Mouse (Mus musculus) hindbrain, embryonic 12.5 days (tissue): Measurements from ENCODE around the gene Wwox. TPM values are rescaled to one million over a fixed set of nuclear protein-coding genes. Genes with fewer than 3 reads are reported as not detected.

Experiments
- ATAC-seq: fragments of 200-750 bp; cut with Nextera tagmentation; 2 replicates; pipeline ENCODE4 v1.8.0; 2017; ENCODE audit warnings: moderate TSS enrichment; ENCODE audit not compliant: low FRiP score
- H3K27ac ChIP-seq: fragments of 300-500 bp; sonication (generic); 2 replicates; pipeline ENCODE4 v1.5.1; 2016; ENCODE audit warnings: mild to moderate bottlenecking
- H3K27me3 ChIP-seq: fragments of 300-500 bp; sonication (generic); 2 replicates; pipeline ENCODE4 v1.6.1; 2016; ENCODE audit warnings: mild to moderate bottlenecking
- H3K36me3 ChIP-seq: fragments of 300-500 bp; sonication (generic); 2 replicates; pipeline ENCODE4 v1.6.1; 2016; ENCODE audit warnings: mild to moderate bottlenecking
- H3K4me1 ChIP-seq: fragments of 300-500 bp; sonication (generic); 2 replicates; pipeline ENCODE4 v1.6.1; 2016
- H3K4me2 ChIP-seq: fragments of 300-500 bp; sonication (generic); replicated peaks from 2 replicates; pipeline ENCODE4 v1.6.1; 2016; ENCODE audit warnings: mild to moderate bottlenecking
- H3K4me3 ChIP-seq: fragments of 300-500 bp; sonication (generic); 2 replicates; pipeline ENCODE4 v1.5.1; 2016; ENCODE audit warnings: mild to moderate bottlenecking
- H3K9ac ChIP-seq: fragments of 300-500 bp; sonication (generic); 2 replicates; pipeline ENCODE4 v1.6.1; 2016; ENCODE audit warnings: mild to moderate bottlenecking, moderate library complexity
- H3K9me3 ChIP-seq: fragments of 300-500 bp; sonication (generic); replicated peaks from 2 replicates; pipeline ENCODE4 v1.6.1; 2016; ENCODE audit warnings: mild to moderate bottlenecking
- WGBS: fragments of 180-500 bp; shearing (Covaris S2); methylation state at CpG from one replicate; pipeline ENCODE4 v1.1.7; 2016; 5-methylcytosine and 5-hydroxymethylcytosine counted together
- polyA plus RNA-seq: library from polyadenylated mRNA; unstranded; fragments of >200 nt; fragmentation: Nextera tagmentation; extraction: Ambion mirVana; gene quantifications from 2 replicates; pipeline ENCODE4 v1.2.1, GENCODE M21; 2016

Gene Wwox
- polyA plus RNA-seq, 1 experiment from 2014 or later, result 13.8 TPM

DNA sequence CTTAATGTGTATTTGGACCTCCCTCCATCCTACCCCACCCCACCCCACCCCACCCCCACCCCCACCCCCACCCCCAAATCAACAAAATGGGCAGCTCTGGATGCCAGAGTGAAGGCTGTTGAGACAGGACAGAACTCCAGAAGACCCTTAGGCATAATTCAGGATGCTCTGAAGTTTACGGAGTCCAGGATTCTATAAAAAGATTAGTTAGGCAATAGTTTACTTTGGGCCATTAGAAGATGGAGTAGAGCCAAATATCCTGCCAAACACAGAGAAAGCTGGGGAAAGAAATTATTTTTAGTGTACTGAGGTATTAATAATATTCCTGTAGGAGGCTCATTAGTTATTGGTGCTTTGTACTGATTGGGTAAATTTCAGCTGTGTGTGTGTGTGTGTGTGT, 523.0 kb downstream of the Wwox start:
- Histone ChIP-seq H3K4me2 (no peak overlapping the region), H3K4me1 (no peaks in the 10 kb centered on the region; the same call in 1 of the 2 replicates), H3K36me3 (no peaks in the 10 kb centered on the region), H3K9me3 (no peaks in the 10 kb centered on the region), H3K27ac (no peak overlapping the region), H3K9ac (no peak overlapping the region), H3K27me3 (no peaks in the 10 kb centered on the region), H3K4me3 (no peak overlapping the region)
- WGBS, result 93% methylated on average over 1 of the region's 1 CpGs
- no peak for ATAC-seq

DNA sequence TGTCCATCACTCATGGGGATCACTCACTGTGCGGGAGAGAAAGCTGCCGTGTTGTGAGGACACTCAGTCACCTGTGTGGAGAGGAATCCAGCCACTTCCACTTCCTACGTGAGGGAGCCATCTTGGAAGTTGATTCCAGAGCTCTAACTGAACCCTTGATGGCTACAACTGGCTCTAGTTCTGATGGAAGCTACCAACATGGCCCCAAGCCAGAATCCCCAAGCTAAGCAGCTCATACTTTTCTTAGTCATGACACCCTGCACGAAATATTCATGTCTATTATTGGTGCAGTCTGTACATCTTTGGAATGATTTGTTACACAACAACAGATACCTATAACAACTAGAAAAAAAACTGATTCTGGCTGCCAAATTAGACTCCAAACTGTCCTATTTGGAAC, 523.8 kb downstream of the Wwox start:
- no peak overlapping the region for H3K4me3 ChIP-seq
- no peaks in the 10 kb centered on the region for H3K36me3 ChIP-seq
- WGBS, result 88% methylated on average over 4 of the region's 4 CpGs
- H3K9ac ChIP-seq, result no peak overlapping the region
- no peak for ATAC-seq
- H3K4me2 ChIP-seq, result no peak overlapping the region
- no peaks in the 10 kb centered on the region for H3K9me3 ChIP-seq
- no peak overlapping the region for H3K27ac ChIP-seq
- H3K27me3 ChIP-seq, result no peaks in the 10 kb centered on the region
- H3K4me1 ChIP-seq, result no peaks in the 10 kb centered on the region; the same call in 1 of the 2 replicates

DNA sequence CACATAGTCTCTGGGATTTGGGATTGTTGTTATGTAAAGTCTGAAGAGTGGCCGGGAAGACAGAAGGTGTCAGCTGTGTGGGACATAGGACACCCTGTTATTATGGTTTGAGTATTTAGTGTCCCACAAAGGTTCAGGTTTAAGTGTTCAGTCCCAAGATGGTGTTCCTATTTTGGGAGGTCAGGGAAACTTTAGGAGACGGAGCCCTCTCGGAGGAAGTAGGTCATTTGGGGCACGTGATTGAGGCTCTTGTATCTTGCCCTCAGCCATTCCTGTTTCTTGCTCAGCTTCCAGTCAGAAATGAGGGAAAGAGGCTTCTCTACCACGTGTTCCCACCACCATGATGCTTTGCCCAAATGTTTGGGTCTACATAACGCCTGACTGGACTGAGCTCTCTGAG, 524.8 kb downstream of the Wwox start:
- Histone ChIP-seq H3K27ac (no peak overlapping the region), H3K9me3 (no peaks in the 10 kb centered on the region), H3K4me2 (no peak overlapping the region), H3K27me3 (no peaks in the 10 kb centered on the region), H3K4me3 (no peak overlapping the region), H3K36me3 (no peaks in the 10 kb centered on the region), H3K4me1 (no peaks in the 10 kb centered on the region), H3K9ac (no peak overlapping the region)
- no peak for ATAC-seq
- WGBS, result 93% methylated on average over 6 of the region's 6 CpGs

DNA sequence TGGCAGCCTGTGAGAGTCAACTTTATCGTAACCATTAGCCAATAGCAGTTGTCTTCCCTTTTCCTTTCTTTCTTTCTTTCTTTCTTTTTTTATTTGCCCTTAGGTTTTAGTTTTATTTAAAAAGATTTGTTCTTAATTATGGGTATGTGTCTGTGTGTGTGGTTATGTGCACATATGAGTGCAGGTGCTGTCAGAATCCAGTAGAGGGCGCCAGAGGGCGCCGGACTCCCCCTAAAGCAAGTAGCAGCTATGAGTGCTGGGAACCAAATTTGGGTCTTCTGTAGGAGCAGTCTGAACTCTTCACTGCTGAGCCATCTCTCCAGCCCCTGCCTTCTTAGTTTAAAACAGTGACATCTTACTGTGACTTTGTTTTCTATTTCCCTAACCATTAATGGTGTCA, 529.4 kb downstream of the Wwox start:
- H3K9me3 ChIP-seq, result no peaks in the 10 kb centered on the region
- no peak for ATAC-seq
- H3K4me3 ChIP-seq, result no peak overlapping the region
- no peaks in the 10 kb centered on the region for H3K36me3 ChIP-seq
- no peak overlapping the region for H3K27ac ChIP-seq
- no peaks in the 10 kb centered on the region; the same call in 1 of the 2 replicates for H3K27me3 ChIP-seq
- H3K4me2 ChIP-seq, result no peak overlapping the region
- H3K9ac ChIP-seq, result no peak overlapping the region
- H3K4me1 ChIP-seq, result no peaks in the 10 kb centered on the region
- whole genome bisulfite sequencing, result 80% methylated on average over 4 of the region's 4 CpGs

DNA sequence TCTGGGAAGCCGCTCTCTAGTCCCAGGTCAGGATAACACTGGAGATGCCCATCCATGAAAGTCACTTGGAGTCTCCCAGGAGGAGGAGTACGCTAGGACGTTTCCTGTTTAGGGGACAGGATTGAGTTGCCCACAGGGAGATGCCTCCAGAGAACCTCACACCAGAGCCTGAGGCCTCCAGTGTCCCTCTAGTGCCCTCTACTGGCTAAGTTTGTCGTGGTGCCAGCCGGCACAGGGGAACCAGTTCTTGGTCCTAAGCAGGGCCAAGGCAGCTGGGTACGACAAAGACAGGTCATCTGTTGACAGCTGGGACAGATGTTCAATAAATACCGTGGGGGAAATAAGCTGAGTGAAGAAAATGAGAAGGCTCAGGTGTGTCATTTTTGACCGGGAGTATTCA, 531.9 kb downstream of the Wwox start:
- ATAC-seq, result peak; percentile 29; the same call in 1 of the 2 replicates
- WGBS, result 49% methylated on average over 8 of the region's 8 CpGs
- Histone ChIP-seq H3K4me2 (no peak overlapping the region), H3K27me3 (no peaks in the 10 kb centered on the region; the same call in 1 of the 2 replicates), H3K9me3 (no peaks in the 10 kb centered on the region), H3K4me1 (no peaks in the 10 kb centered on the region), H3K9ac (no peak overlapping the region), H3K27ac (no peak overlapping the region), H3K36me3 (no peaks in the 10 kb centered on the region), H3K4me3 (no peak overlapping the region)

DNA sequence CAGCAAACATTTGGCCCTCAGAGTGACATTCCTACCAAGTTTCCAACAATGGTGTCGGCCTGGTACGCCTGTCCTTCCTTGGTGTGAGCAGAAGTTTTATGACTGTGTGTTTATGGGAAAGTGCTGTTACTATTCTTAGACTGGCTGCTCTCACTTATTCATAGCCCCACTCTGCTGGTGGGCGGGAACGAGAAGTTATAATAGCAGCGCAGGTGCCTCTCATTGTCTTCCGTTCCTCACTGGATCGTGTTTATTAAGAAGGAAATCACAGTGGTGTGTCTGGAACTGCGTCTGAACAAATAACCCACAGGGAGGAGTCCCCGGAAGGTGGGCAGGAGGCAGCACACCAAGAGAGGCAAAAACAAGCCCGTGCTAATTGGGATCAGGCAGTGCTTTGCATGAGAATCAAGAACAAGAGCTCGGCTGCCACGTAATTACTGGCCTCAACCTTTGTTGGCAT, 533.6 kb downstream of the Wwox start:
- no peaks in the 10 kb centered on the region for H3K9me3 ChIP-seq
- no peaks in the 10 kb centered on the region for H3K36me3 ChIP-seq
- H3K4me3 ChIP-seq, result no peak overlapping the region
- 41% methylated on average over 12 of the region's 12 CpGs for WGBS
- H3K4me1 ChIP-seq, result no peaks in the 10 kb centered on the region
- no peak overlapping the region for H3K27ac ChIP-seq
- H3K9ac ChIP-seq, result no peak overlapping the region
- no peak overlapping the region for H3K4me2 ChIP-seq
- H3K27me3 ChIP-seq, result no peaks in the 10 kb centered on the region; the same call in 1 of the 2 replicates
- ATAC-seq, result no peak

DNA sequence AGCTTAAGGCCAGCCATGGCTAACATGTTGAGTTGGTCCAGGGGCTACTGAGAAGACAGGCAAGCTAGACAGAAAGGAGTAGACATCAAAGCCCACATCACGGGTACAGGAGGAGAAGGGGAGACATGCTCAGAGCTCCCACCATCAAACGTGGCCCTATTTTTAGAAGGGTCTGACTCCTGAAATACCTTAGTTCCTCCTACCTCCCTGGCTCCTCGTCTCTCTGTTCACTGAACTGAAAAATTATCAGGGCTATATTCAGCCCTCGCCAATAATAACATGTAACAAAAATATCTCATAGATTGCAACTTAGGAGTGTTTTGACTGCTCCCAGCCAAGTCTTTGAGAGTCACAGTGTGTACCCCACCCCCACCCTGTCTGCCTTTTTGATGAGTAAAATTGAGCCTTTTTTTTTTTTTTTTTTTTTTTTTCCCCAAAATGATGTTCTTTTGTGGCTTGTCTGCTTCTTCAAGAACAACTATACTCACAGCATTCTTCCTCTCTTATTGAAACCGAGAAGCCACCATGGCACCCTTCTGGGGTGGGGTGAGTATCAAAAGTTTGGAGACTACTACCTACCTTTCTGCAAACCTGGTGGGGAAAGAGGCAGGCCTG, 535.0 kb downstream of the Wwox start:
- H3K4me3 ChIP-seq, result no peak overlapping the region
- H3K4me2 ChIP-seq, result no peak overlapping the region
- no peaks in the 10 kb centered on the region for H3K9me3 ChIP-seq
- H3K27ac ChIP-seq, result no peak overlapping the region
- no peaks in the 10 kb centered on the region for H3K36me3 ChIP-seq
- no peaks in the 10 kb centered on the region for H3K4me1 ChIP-seq
- 84% methylated on average over 5 of the region's 5 CpGs for WGBS
- H3K27me3 ChIP-seq, result no peaks in the 10 kb centered on the region; the same call in 1 of the 2 replicates
- no peak for ATAC-seq
- no peak overlapping the region for H3K9ac ChIP-seq

DNA sequence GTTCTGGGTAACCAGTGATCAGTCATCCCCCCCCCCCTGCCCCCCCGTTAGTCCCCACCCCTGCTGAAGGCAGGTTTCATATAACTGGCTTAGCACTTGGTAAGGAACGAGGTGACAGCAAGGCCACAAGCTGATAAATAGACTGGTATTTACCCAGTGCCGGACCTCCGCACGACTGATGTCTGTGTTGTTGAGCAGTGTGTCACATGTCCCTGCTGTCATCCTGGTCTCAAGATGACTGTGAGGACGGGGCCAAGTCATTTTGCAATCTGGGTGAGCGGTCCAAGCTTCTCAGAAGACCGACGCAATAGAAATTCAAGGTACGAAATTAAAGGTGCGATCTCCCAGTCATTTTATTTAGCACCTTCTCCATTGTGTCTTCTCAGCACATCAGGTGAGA, 538.3 kb downstream of the Wwox start:
- Histone ChIP-seq H3K9me3 (no peaks in the 10 kb centered on the region; the same call in 1 of the 2 replicates), H3K9ac (no peak overlapping the region), H3K27ac (no peak overlapping the region), H3K36me3 (no peaks in the 10 kb centered on the region), H3K27me3 (no peaks in the 10 kb centered on the region; the same call in 1 of the 2 replicates), H3K4me1 (no peaks in the 10 kb centered on the region), H3K4me3 (no peak overlapping the region), H3K4me2 (no peak overlapping the region)
- ATAC-seq, result no peak
- 79% methylated on average over 11 of the region's 11 CpGs for WGBS

DNA sequence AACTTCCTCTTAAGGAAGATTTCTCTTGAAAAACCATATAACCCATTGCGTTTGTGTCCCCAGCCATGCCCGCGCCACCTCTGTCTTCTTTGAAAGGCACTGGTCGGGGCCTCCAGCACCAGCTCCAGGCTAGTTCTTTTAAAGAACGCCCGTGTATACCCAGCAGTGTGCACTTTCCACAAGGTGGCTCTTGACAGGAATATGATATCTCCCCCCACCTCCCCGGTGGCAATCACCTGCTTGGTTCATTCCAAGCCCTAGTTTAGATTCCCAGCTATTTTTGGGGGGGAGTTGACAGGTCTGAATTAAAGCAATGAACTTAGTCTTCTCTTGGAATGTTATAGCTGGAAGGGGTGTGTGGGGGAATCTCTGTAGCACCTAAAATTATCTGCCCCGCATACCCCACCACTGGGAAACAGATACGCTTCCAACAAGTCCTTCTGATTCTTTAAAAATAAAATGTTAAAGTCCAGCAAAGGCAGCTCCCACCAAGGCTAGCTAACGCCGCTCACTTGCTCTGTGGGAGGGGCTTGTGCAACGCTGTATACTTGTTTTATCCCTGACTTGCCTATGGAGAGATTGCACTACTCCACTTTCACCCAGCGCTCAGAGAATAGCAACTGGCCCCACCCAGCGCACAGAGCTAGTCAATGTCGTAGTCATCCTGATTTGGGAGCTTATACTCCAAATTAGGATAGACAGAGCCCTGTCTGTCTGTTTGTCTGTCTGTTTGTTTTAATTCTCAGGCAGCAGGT, 538.9 kb downstream of the Wwox start:
- Histone ChIP-seq H3K9me3 (no peaks in the 10 kb centered on the region; the same call in 1 of the 2 replicates), H3K9ac (no peak overlapping the region), H3K27ac (no peak overlapping the region), H3K4me3 (no peak overlapping the region), H3K36me3 (no peaks in the 10 kb centered on the region), H3K27me3 (no peaks in the 10 kb centered on the region), H3K4me2 (no peak overlapping the region), H3K4me1 (no peaks in the 10 kb centered on the region)
- no peak for ATAC-seq
- whole genome bisulfite sequencing, result 81% methylated on average over 15 of the region's 15 CpGs

DNA sequence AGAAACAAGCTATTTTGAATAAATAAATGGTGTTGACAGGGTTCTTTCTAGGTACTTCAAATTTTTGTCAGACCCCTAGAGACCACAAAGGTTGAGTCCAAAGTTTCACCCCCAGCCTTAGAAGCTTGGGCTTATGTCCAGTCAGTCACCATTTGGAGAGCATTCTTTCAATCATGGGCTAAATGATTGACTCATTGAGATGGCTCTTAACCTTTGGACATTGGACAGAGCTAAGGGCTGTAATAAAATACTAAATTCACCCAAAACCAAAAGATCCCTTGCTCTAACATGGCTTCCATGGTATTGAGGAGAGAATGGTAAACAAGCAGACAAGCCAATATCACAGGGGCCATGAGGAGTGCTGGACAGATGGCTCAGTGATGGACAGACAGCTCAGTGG, 540.2 kb downstream of the Wwox start:
- H3K27ac ChIP-seq, result no peak overlapping the region
- no peak for ATAC-seq
- no peaks in the 10 kb centered on the region for H3K27me3 ChIP-seq
- no peak overlapping the region for H3K4me3 ChIP-seq
- H3K4me1 ChIP-seq, result peaks cover 7% of the 10 kb centered on the region
- H3K4me2 ChIP-seq, result no peak overlapping the region
- H3K9ac ChIP-seq, result no peak overlapping the region
- H3K36me3 ChIP-seq, result no peaks in the 10 kb centered on the region
- H3K9me3 ChIP-seq, result no peaks in the 10 kb centered on the region; the same call in 1 of the 2 replicates

DNA sequence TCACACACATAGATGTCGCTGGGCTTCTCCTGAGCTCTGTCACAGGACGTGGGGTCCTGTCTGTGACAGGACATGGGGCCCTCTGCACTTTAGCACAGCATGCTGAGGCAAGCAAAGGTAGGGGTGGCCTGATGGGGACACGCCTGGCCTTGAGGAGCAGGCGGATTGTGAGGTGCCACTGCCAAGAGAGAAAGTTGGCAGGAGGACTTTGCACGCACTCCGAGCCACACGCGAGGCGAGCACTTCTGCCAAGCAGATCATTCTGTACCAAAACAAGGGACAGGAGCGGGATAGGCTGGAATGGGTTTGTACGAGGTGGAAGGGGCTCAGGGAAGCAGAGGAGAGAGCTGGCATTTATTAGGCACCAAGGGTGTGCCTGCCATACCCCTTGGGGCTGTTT, 543.3 kb downstream of the Wwox start:
- H3K4me2 ChIP-seq, result no peak overlapping the region
- peaks cover 7% of the 10 kb centered on the region for H3K4me1 ChIP-seq
- H3K27me3 ChIP-seq, result no peaks in the 10 kb centered on the region
- no peak overlapping the region for H3K9ac ChIP-seq
- no peak overlapping the region for H3K27ac ChIP-seq
- no peaks in the 10 kb centered on the region; the same call in 1 of the 2 replicates for H3K9me3 ChIP-seq
- 90% methylated on average over 11 of the region's 11 CpGs for WGBS
- no peaks in the 10 kb centered on the region for H3K36me3 ChIP-seq
- no peak for ATAC-seq
- no peak overlapping the region for H3K4me3 ChIP-seq

DNA sequence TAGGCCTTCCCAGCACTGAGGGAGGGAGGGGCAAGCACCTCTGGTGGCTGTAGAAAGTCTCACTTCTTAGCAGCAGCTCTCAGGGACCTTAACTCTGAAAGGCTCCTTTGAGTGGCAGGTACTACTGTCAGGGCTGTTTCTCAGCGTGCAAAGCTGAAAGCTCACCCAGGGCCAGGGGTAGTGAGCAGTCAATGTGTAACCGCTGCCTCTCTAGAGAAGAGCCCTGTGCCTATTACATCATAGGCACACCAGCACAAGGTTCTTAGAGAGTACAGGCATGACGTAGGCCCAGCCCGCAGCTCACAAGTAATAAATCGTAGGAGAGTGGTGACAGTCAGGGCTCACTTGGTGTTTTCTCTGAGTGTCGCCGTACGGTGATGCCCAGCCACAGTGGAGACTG, 545.0 kb downstream of the Wwox start:
- Histone ChIP-seq H3K9ac (no peak overlapping the region), H3K4me3 (no peak overlapping the region), H3K4me2 (no peak overlapping the region), H3K27me3 (peaks cover 5% of the 10 kb centered on the region), H3K27ac (no peak overlapping the region), H3K36me3 (no peaks in the 10 kb centered on the region), H3K9me3 (no peaks in the 10 kb centered on the region; the same call in 1 of the 2 replicates), H3K4me1 (peaks cover 7% of the 10 kb centered on the region)
- no peak for ATAC-seq
- whole genome bisulfite sequencing, result 83% methylated on average over 8 of the region's 8 CpGs

DNA sequence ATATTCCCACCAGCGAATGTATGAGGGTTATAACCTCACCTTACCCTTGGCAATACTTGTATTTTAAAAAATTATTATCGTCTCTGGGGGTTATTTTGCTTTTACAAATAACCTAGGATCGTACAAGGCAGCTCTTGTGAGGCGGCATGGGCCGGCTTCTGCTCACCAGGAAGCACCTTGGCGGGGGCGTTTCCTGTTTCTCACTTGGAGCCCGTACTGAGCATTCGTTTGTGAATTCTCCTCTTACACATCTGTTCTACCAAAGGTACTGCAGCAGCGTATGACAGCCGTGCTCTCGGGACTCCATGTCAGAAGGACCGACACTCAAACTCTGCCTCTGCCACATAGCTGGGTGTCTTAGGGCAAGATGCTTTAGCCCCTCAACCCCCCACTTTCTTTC, 546.5 kb downstream of the Wwox start:
- H3K4me3 ChIP-seq, result no peak overlapping the region
- H3K27ac ChIP-seq, result no peak overlapping the region
- 77% methylated on average over 13 of the region's 13 CpGs for WGBS
- ATAC-seq, result no peak
- peaks cover 7% of the 10 kb centered on the region for H3K4me1 ChIP-seq
- no peaks in the 10 kb centered on the region for H3K36me3 ChIP-seq
- no peaks in the 10 kb centered on the region for H3K9me3 ChIP-seq
- no peak overlapping the region for H3K4me2 ChIP-seq
- no peak overlapping the region for H3K9ac ChIP-seq
- peaks cover 5% of the 10 kb centered on the region for H3K27me3 ChIP-seq
